Mouse (Mus musculus) midbrain, embryonic 14.5 days (tissue): Measurements from ENCODE around the gene Gjd3. TPM values are rescaled to one million over a fixed set of nuclear protein-coding genes. Genes with fewer than 3 reads are reported as not detected.
A peak's percentile ranks its signal among the peaks of the same experiment; 100 is the strongest.

Experiments
- ATAC-seq: fragments of 200-750 bp; cut with Nextera tagmentation; 2 replicates; pipeline ENCODE4 v1.8.0; 2017; ENCODE audit warnings: moderate number of reproducible peaks, moderate library complexity; ENCODE audit not compliant: low FRiP score, low TSS enrichment
- DNase-seq: peaks from one replicate; pipeline ENCODE4 v3.0.0-alpha.2; 2015
- H3K27ac ChIP-seq: fragments of 300-500 bp; sonication (generic); replicated peaks from 2 replicates; pipeline ENCODE4 v1.5.1; 2014; ENCODE audit warnings: mild to moderate bottlenecking, low read depth, low read length, moderate library complexity
- H3K27me3 ChIP-seq: fragments of 300-500 bp; sonication (generic); 2 replicates; pipeline ENCODE4 v1.6.1; 2014; ENCODE audit warnings: low read length, control low read depth, mixed read lengths; ENCODE audit not compliant: control insufficient read depth, insufficient read depth
- H3K36me3 ChIP-seq: fragments of 300-500 bp; sonication (generic); 2 replicates; pipeline ENCODE4 v1.6.1; 2014; ENCODE audit warnings: low read length, control low read depth; ENCODE audit not compliant: control insufficient read depth, insufficient read depth
- H3K4me1 ChIP-seq: fragments of 300-500 bp; sonication (generic); 2 replicates; pipeline ENCODE4 v1.6.1; 2014; ENCODE audit warnings: mild to moderate bottlenecking, antibody characterized with exemption, low read length, control low read depth; ENCODE audit not compliant: control insufficient read depth, insufficient read depth
- H3K4me2 ChIP-seq: fragments of 300-500 bp; sonication (generic); 2 replicates; pipeline ENCODE4 v1.6.1; 2014; ENCODE audit warnings: mild to moderate bottlenecking, low read length, moderate library complexity
- H3K4me3 ChIP-seq: fragments of 300-500 bp; sonication (generic); replicated peaks from 2 replicates; pipeline ENCODE4 v1.5.1; 2014; ENCODE audit warnings: low read depth, low read length
- H3K9ac ChIP-seq: fragments of 300-500 bp; sonication (generic); replicated peaks from 2 replicates; pipeline ENCODE4 v1.6.1; 2014; ENCODE audit warnings: mild to moderate bottlenecking, low read length, moderate library complexity
- H3K9me3 ChIP-seq: fragments of 300-500 bp; sonication (generic); 2 replicates; pipeline ENCODE4 v1.6.1; 2016; ENCODE audit warnings: low read length, control low read depth, mixed read lengths; ENCODE audit not compliant: control insufficient read depth
- WGBS: fragments of 180-500 bp; shearing (Covaris S2); extraction: QIAGEN DNeasy Blood & Tissue Kit; methylation state at CpG from one replicate; pipeline ENCODE4 v1.1.7; 2014; 5-methylcytosine and 5-hydroxymethylcytosine counted together
- polyA plus RNA-seq: library from polyadenylated mRNA; unstranded; fragments of >200 nt; fragmentation: Nextera tagmentation; extraction: Ambion mirVana; gene quantifications from 2 replicates; pipeline ENCODE4 v1.2.1, GENCODE M21; 2014

Gene Gjd3
- polyA plus RNA-seq, 1 experiment from 2014 or later = 0.70 TPM

GRCm38 (mm10) chr11:98974213-98974612 lies 8.6 kb downstream of the Gjd3 start:
- peaks cover 25% of the 10 kb centered on the region for H3K4me1 ChIP-seq
- 72% methylated on average over 6 of the region's 6 CpGs for WGBS
- DNase-seq (no peak), ATAC-seq (no peak)
- no peak overlapping the region for H3K4me3 ChIP-seq
- no peak overlapping the region for H3K27ac ChIP-seq
- H3K4me2 ChIP-seq = no peak overlapping the region
- H3K36me3 ChIP-seq = peaks cover 17% of the 10 kb centered on the region; the same call in 1 of the 2 replicates
- H3K9me3 ChIP-seq = no peaks in the 10 kb centered on the region
- no peaks in the 10 kb centered on the region for H3K27me3 ChIP-seq
- no peak overlapping the region for H3K9ac ChIP-seq

- no peaks in the 10 kb centered on the region for H3K9me3 ChIP-seq
- H3K9ac ChIP-seq = no peak overlapping the region
- H3K4me1 ChIP-seq = peaks cover 32% of the 10 kb centered on the region
- peaks cover 17% of the 10 kb centered on the region; the same call in 1 of the 2 replicates for H3K36me3 ChIP-seq
- H3K4me3 ChIP-seq = no peak overlapping the region
- H3K27ac ChIP-seq = no peak overlapping the region
- no peaks in the 10 kb centered on the region for H3K27me3 ChIP-seq
- WGBS = 87% methylated on average over 14 of the region's 14 CpGs
- no peak for DNase-seq
- no peak overlapping the region for H3K4me2 ChIP-seq
- no peak for ATAC-seq
Measured at GRCm38 (mm10) chr11:98973584-98973983, 9.2 kb downstream of the Gjd3 start.

GRCm38 (mm10) chr11:98972801-98973360 lies 9.9 kb downstream of the Gjd3 start:
- 89% methylated on average over 9 of the region's 9 CpGs for WGBS
- Histone ChIP-seq H3K36me3 (peaks cover 17% of the 10 kb centered on the region; the same call in 1 of the 2 replicates), H3K9me3 (no peaks in the 10 kb centered on the region), H3K4me1 (peaks cover 39% of the 10 kb centered on the region), H3K27me3 (no peaks in the 10 kb centered on the region), H3K4me3 (no peak overlapping the region), H3K27ac (no peak overlapping the region), H3K9ac (no peak overlapping the region), H3K4me2 (no peak overlapping the region)
- DNase-seq (no peak), ATAC-seq (no peak)

GRCm38 (mm10) chr11:98972215-98972614 lies 10.6 kb downstream of the Gjd3 start:
- Histone ChIP-seq H3K27ac (no peak overlapping the region), H3K4me1 (peaks cover 45% of the 10 kb centered on the region)

GRCm38 (mm10) chr11:98971316-98972031 lies 11.3 kb downstream of the Gjd3 start:
- WGBS = 63% methylated on average over 23 of the region's 23 CpGs
- Histone ChIP-seq H3K36me3 (peaks cover 17% of the 10 kb centered on the region; the same call in 1 of the 2 replicates), H3K4me3 (no peak overlapping the region), H3K27ac (peak overlapping the region; percentile 64), H3K9ac (peak overlapping the region; percentile 12; the same call in 1 of the 2 replicates), H3K9me3 (no peaks in the 10 kb centered on the region), H3K4me1 (peaks cover 53% of the 10 kb centered on the region), H3K27me3 (no peaks in the 10 kb centered on the region), H3K4me2 (0 out of 2 replicates have a peak overlapping the region, but pooled peaks have one; percentile 1)
- peak; percentile 78 for DNase-seq
- ATAC-seq = no peak

More at GRCm38 (mm10) chr11:98972215-98972614, 10.6 kb downstream of the Gjd3 start:
- peaks cover 17% of the 10 kb centered on the region; the same call in 1 of the 2 replicates for H3K36me3 ChIP-seq
- no peaks in the 10 kb centered on the region for H3K27me3 ChIP-seq
- H3K4me2 ChIP-seq = no peak overlapping the region
- WGBS = 53% methylated on average over 9 of the region's 9 CpGs
- no peak overlapping the region for H3K9ac ChIP-seq
- H3K9me3 ChIP-seq = no peaks in the 10 kb centered on the region
- ATAC-seq (peak; percentile 25; the same call in 1 of the 2 replicates), DNase-seq (peak; percentile 86)
- no peak overlapping the region for H3K4me3 ChIP-seq

GRCm38 (mm10) chr11:98970191-98970925 lies 12.5 kb downstream of the Gjd3 start:
- DNase-seq (peak; percentile 60), ATAC-seq (no peak)
- H3K36me3 ChIP-seq = peaks cover 17% of the 10 kb centered on the region; the same call in 1 of the 2 replicates
- no peak overlapping the region for H3K9ac ChIP-seq
- H3K4me1 ChIP-seq = peaks cover 64% of the 10 kb centered on the region
- H3K4me3 ChIP-seq = no peak overlapping the region
- H3K27me3 ChIP-seq = no peaks in the 10 kb centered on the region
- no peaks in the 10 kb centered on the region for H3K9me3 ChIP-seq
- 54% methylated on average over 29 of the region's 29 CpGs for WGBS
- peak overlapping the region; percentile 81 for H3K27ac ChIP-seq
- H3K4me2 ChIP-seq = peak overlapping the region; percentile 48; the same call in 1 of the 2 replicates

GRCm38 (mm10) chr11:98969496-98969927 lies 13.3 kb downstream of the Gjd3 start:
- Histone ChIP-seq H3K9ac (peak overlapping the region; percentile 14; the same call in 1 of the 2 replicates), H3K4me2 (peak overlapping the region; percentile 48), H3K36me3 (peaks cover 17% of the 10 kb centered on the region; the same call in 1 of the 2 replicates), H3K4me1 (peaks cover 72% of the 10 kb centered on the region), H3K4me3 (no peak overlapping the region), H3K9me3 (no peaks in the 10 kb centered on the region), H3K27ac (peak overlapping the region; percentile 81), H3K27me3 (no peaks in the 10 kb centered on the region)
- DNase-seq = peak; percentile 80
- ATAC-seq = peak; percentile 29
- WGBS = 5% methylated on average over 17 of the region's 17 CpGs

GRCm38 (mm10) chr11:98968716-98969495 lies 13.9 kb downstream of the Gjd3 start:
- H3K4me2 ChIP-seq = peak overlapping the region; percentile 48
- ATAC-seq (peak; percentile 35; the same call in 1 of the 2 replicates), DNase-seq (peak; percentile 80)
- 0 out of 2 replicates have a peak overlapping the region, but pooled peaks have one; percentile 3 for H3K4me3 ChIP-seq
- H3K9me3 ChIP-seq = no peaks in the 10 kb centered on the region
- H3K36me3 ChIP-seq = peaks cover 17% of the 10 kb centered on the region; the same call in 1 of the 2 replicates
- H3K27ac ChIP-seq = peak overlapping the region; percentile 81
- H3K9ac ChIP-seq = peak overlapping the region; percentile 16; the same call in 1 of the 2 replicates
- WGBS = 3% methylated on average over 20 of the region's 20 CpGs
- no peaks in the 10 kb centered on the region for H3K27me3 ChIP-seq
- peaks cover 79% of the 10 kb centered on the region for H3K4me1 ChIP-seq
